Mouse (Mus musculus): Measurements from ENCODE around the gene Adipor1. TPM values are rescaled to one million over a fixed set of nuclear protein-coding genes. Genes with fewer than 3 reads are reported as not detected.
"Not testable (repeated sequence)": the region's sequence is repeated elsewhere in the genome, so short reads cannot be mapped to it uniquely, and the experiment has no call there.

The Adipor1 gene
- total and polyA plus RNA-seq, 3 experiments = 55.2 to 109 (median 94.1) TPM

GRCm38 (mm10) chr1:134440437-134440836 is 25.3 kb downstream of the Adipor1 start:
- Histone ChIP-seq H3K4me3 (ENCODE audit: control insufficient read depth in 1 of 2, insufficient read depth in 1 of 2, low read depth in 2 of 2, low read length in 2 of 2) (no peak overlapping the region), H3K36me3 (ENCODE audit: control insufficient read depth in 1 of 2, insufficient read depth in 2 of 2, low read length in 2 of 2) (peaks cover 0 to 24% of the 10 kb centered on the region in 2 experiments; a peak in 2 of 4 replicates), H3K27ac (ENCODE audit: control insufficient read depth, low read depth, low read length) (no peak overlapping the region), H3K9ac (ENCODE audit: control insufficient read depth, low read depth, low read length, poor library complexity, severe bottlenecking) (no peak overlapping the region), H3K27me3 (ENCODE audit: control insufficient read depth in 1 of 2, insufficient read depth in 2 of 2, low read length in 2 of 2) (no peaks in the 10 kb centered on the region), H3K4me1 (ENCODE audit: control insufficient read depth in 1 of 2, insufficient read depth in 2 of 2, low read length in 2 of 2) (peaks cover 24% of the 10 kb centered on the region in 2 experiments), H3K9me3 (replicated peaks; ENCODE audit: insufficient read depth, low read length) (no peaks in the 10 kb centered on the region), H3K79me2 (ENCODE audit: control insufficient read depth, insufficient read depth, low read length, poor library complexity) (no peaks in the 10 kb centered on the region)
- TF ChIP-seq ZNF384 (IDR thresholded peaks at IDR 0.05; ENCODE audit: low read depth, low read length) = no peak
- TF ChIP-seq E2F4 (IDR thresholded peaks at IDR 0.05; ENCODE audit: borderline replicate concordance, low read depth, low read length) = no peak
- no peak for TF ChIP-seq USF1 (IDR thresholded peaks at IDR 0.05; ENCODE audit: low read depth, low read length)
- TF ChIP-seq MXI1 (IDR thresholded peaks at IDR 0.05; ENCODE audit: low read depth, low read length) = no peak
- no peak for TF ChIP-seq TBP (IDR thresholded peaks at IDR 0.05; ENCODE audit: low read depth, low read length)
- no peak for TF ChIP-seq CHD1 (IDR thresholded peaks at IDR 0.05; ENCODE audit: low read depth, low read length)
- TF ChIP-seq MYC (IDR thresholded peaks at IDR 0.05; ENCODE audit: low read depth, low read length) = no peak
- TF ChIP-seq MAZ (IDR thresholded peaks at IDR 0.05; ENCODE audit: low read depth, low read length) = no peak
- no peak for TF ChIP-seq JUND (IDR thresholded peaks at IDR 0.05; ENCODE audit: low read depth, low read length)
- TF ChIP-seq ZKSCAN1 (IDR thresholded peaks at IDR 0.05; ENCODE audit: low read depth, low read length) = no peak
- TF ChIP-seq ZMIZ1 (IDR thresholded peaks at IDR 0.05; ENCODE audit: low read depth, low read length) = no peak
- no peak for TF ChIP-seq SMC3 (IDR thresholded peaks at IDR 0.05; ENCODE audit: low read depth, low read length)
- TF ChIP-seq GATA1 (IDR thresholded peaks at IDR 0.05; ENCODE audit: low read depth, low read length) = no peak
- TF ChIP-seq POLR2AphosphoS2 (IDR thresholded peaks at IDR 0.05; ENCODE audit: low read length) = no peak
- no peak for TF ChIP-seq NELFE (IDR thresholded peaks at IDR 0.05; ENCODE audit: low read depth, low read length)
- TF ChIP-seq SIN3A (IDR thresholded peaks at IDR 0.05; ENCODE audit: low read length) = no peak
- TF ChIP-seq TCF12 (IDR thresholded peaks at IDR 0.05; ENCODE audit: low read depth, low read length) = no peak
- no peak for DNase-seq (ENCODE audit: low read depth, low spot score)

DNA sequence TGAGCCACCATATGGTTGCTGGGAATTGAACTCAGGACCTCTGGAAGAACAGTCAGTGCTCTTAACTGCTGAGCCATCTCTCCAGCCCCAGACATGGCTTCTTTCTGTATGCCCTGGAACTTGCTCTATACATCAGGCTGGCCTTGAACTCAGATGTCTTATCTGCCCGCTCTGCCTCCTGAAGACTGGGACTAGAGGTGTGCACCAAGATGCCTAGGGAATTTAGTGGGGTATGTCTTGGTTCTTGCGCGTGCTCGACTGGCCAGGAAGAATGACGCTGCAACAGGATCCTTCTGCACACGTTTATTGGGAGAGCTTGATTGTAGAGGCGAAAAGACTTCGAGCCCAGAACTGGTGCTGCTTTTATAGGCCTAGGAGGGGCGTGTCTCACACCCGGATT is 26.6 kb downstream of the Adipor1 start:
- H3K79me2 ChIP-seq (ENCODE audit: control insufficient read depth, insufficient read depth, low read length, poor library complexity); H3K4me3 ChIP-seq (ENCODE audit: control insufficient read depth in 1 of 2, insufficient read depth in 1 of 2, low read depth in 2 of 2, low read length in 2 of 2); H3K27me3 ChIP-seq (ENCODE audit: control insufficient read depth in 1 of 2, insufficient read depth in 2 of 2, low read length in 2 of 2); H3K9ac ChIP-seq (ENCODE audit: control insufficient read depth, low read depth, low read length, poor library complexity, severe bottlenecking); H3K9me3 ChIP-seq (replicated peaks; ENCODE audit: insufficient read depth, low read length); H3K27ac ChIP-seq (ENCODE audit: control insufficient read depth, low read depth, low read length): not testable (repeated sequence)
- peaks cover 24 to 29% of the 10 kb centered on the region in 2 experiments for H3K4me1 ChIP-seq (ENCODE audit: control insufficient read depth in 1 of 2, insufficient read depth in 2 of 2, low read length in 2 of 2)
- peak; percentile 65 for DNase-seq (ENCODE audit: low read depth, low spot score)
- H3K36me3 ChIP-seq (ENCODE audit: control insufficient read depth in 1 of 2, insufficient read depth in 2 of 2, low read length in 2 of 2) = peaks cover 0 to 22% of the 10 kb centered on the region in 2 experiments; a peak in 2 of 4 replicates
- TF ChIP-seq POLR2A (IDR thresholded peaks at IDR 0.05; ENCODE audit: control insufficient read depth in 1 of 2, insufficient read depth in 1 of 2, low read depth in 1 of 2, low read length in 2 of 2, poor library complexity in 1 of 2) = peak; percentile 13 to 58; a peak in 2 of 4 replicates
- peak; percentile 42; the same call in 1 of the 2 replicates for TF ChIP-seq NELFE (IDR thresholded peaks at IDR 0.05; ENCODE audit: low read depth, low read length)

Data from MEL (cell line).